Mouse (Mus musculus) left cerebral cortex, postnatal 14 days (tissue): ENCODE data around the gene Gng8. TPM values are rescaled to one million over a fixed set of nuclear protein-coding genes. Genes with fewer than 3 reads are reported as not detected.

ENCODE experiments used
- DNase-seq, 2 experiments: peaks; one replicate each; pipeline ENCODE4 v3.0.0; 2021 to 2022; ENCODE audit warnings: low spot score in 2 of 2, mixed read lengths in 1 of 2
- intact Hi-C: fragments of 180-260 bp; cut with DNase I; formaldehyde crosslinking; loops from one replicate; pipeline ENCODE4 v1.15.1; 2025
- long read RNA-seq, 2 experiments: library from polyadenylated mRNA; stranded (forward); transcript quantifications; one replicate each; pipeline ENCODE4 v2.0.0; 2021
- total RNA-seq, 2 experiments: library from RNA; stranded (reverse); gene quantifications; 2 replicates each; pipeline ENCODE4 v1.2.3; 2021

Gng8 gene
- 1 to 10 TPM; 1.2 to 1.5 TPM for total RNA-seq
- long read RNA-seq, experiment 1, partial matches to known transcripts, result 0 of 4 reads
- long read RNA-seq, experiment 1, other reads (novel, unspliced or antisense), result 0 of 4 reads
- long read RNA-seq, experiment 2, result 0 reads

DNA sequence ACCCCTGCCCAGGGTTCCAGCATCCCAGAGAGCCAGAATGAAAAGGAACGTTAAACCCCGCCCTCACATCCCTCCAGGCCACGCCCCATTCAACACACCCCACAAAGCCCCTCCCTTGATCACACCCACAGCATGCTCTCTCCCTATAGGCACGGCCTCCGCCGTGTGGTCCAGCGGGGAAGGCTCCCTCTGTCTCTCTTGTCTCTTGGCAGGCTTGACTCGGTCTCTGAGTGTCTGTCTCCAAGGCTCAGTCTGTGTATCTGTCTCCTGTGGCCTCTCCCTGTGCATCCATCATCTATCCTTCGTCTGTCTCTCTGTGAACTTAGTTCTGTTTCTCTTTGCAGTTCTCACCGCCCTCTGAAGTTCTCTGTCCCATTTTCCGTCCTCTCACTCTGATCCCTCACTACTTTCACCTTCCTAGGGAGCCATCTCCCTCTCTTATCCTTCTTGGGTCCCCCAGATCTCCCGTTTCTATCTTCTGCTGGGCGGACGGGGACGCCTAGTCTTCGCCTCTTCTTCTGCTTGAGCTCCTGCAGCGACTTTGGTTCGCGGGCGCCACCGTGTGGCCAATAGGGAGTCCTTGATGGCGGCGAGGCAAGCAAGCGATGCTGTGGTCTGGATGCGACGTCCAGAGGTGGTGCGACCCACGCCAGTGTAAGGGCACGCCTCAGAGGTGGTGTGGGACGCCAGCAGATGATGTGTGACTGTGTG lies at the start of gene Gng8:
Gene Gng8 (plus strand): TSS at position 146 of the 711 bp plus-strand sequence.
- intact Hi-C loops, result loop anchor here (2.0 kb wide), 1 partner anchor 17 kb away; the partner anchor contains the start of gene Dact3
- DNase-seq, result peak; percentile 84 to 89

DNA sequence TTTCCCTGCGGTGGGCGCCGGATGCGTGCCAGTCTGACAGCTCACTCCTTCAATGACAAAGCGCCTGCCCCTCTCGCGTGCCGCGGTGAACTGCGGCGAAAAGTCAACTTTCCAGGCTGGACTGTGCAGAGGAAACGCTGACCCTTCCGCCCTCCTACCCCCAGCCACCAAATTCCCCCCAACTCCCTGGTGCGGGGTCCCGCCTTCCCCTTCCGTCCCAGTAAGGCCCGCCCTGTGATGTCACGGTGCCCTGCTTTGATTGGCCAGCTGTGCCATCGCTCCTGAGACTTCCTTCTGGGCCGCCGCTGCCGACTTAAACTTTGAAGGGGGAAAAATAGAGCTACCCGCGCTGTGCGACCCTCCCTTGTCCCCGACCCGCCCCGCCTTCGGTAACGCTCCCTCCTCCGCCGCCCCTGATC lies 48.9 kb upstream of the Gng8 start, which contains the start of gene Prkd2:
Gene Prkd2 (plus strand): TSS at position 258 of the 419 bp plus-strand sequence.
- peak; percentile 80 to 89 for DNase-seq
- intact Hi-C loops, result no loop called here

DNA sequence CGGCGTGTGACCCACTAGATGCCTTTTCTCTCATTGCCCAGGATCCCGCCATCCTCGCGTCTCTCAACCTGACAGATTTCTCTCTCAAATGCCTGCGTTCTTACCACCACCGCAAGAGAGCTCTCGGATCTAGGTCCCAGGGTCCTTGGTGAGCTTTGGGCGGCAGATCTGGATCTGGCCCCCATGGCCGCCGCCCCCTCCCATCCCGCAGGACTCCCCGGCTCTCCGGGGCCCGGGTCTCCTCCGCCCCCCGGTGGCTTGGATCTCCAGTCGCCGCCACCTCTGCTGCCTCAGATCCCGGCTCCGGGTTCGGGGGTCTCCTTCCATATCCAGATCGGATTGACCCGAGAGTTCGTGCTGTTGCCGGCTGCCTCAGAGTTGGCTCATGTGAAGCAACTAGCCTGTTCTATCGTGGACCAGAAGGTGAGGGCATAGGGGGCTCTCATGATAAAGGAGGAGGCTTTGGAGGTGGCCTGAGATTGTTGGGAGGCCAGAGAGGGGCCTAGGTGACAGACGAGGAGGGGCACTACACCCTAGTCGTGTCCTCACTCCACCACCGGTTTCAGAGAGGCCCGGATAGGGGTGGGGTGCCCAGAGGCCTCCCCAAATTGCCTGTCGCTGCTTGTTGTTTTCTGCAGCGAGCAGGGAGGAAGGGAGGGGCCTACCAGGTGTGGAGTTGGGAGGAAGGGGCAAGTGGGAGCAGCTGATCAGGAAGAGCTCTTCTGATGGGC lies 48.0 kb upstream of the Gng8 start:
- intact Hi-C loops, result no loop called here
- no peak for DNase-seq

DNA sequence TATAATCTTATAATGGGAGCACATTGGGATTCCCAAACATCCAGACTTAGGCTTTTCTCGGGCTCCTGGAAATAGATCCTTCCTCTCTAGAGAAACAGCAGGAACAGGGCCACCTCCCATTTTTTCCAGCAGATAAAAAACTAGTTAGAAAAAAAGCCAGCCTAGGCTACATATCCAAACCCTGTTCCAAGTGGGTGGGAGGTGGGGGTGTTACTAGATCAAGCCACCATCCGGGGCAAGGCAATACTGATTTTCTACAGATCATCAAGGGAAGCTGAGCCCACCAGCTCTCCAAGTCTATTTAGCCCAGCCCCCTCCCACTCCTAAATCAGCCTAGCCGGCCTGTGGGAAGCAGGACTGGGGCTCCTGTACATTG lies 46.9 kb upstream of the Gng8 start:
- DNase-seq, result no peak
- intact Hi-C loops, result loop anchor here (5.0 kb wide), 1 partner anchor 32 kb away; no protein-coding TSS in a partner anchor

DNA sequence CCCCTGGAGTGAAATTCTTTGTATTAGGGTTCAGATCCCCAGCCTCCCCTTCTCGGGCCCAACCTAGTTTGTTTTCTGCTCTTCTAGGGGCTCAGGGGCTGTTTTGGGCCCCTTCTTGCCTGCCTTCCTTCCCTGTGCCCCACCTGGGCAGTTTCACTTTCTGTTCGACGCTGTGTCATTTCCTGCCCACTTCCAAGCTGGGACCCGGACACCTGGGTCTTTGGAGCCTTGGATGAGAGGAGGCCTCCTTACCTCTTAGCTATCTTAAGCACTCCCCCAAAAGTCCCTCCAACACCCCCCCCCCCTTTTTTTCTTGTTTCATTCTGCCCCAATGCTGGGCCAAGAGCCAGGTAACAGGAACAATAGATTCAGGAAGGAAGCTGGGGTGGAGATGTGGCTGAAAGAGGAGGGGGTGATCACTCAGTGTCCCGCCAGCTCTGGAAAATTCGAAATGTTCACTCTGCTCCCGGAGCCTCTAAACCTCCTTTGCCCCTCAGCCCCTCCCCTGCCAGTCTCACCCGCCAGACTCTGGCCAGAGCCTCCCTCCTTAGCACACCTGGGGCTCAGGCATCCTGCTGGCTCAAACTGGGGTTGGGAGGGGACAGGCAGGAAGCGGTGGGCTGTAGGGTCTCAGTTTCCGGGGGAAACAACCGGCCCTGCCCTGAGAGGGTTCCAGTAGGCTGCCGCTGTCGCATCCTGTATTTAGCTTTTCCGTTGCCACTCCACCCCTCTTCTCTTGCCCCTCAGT lies 46.3 kb upstream of the Gng8 start:
- intact Hi-C loops, result loop anchor here (5.0 kb wide), 1 partner anchor 33 kb away; no protein-coding TSS in a partner anchor
- no peak for DNase-seq

DNA sequence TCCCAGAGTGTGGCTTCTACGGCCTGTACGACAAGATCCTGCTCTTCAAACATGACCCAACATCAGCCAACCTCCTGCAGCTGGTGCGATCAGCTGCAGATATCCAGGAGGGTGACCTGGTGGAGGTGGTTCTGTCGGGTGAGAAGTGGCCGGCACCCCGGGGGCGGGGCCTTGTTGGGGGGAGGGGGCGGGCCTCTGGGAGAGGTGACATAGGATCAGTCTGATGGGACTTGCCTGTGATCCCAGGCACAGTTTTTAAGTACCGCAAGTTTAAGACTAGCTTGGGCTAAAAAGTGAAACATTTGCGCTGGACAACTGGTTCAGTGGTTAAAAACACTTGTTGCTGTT lies 45.8 kb upstream of the Gng8 start:
- intact Hi-C loops, result loop anchor here (5.0 kb wide), 1 partner anchor 33 kb away; no protein-coding TSS in a partner anchor
- no peak for DNase-seq

DNA sequence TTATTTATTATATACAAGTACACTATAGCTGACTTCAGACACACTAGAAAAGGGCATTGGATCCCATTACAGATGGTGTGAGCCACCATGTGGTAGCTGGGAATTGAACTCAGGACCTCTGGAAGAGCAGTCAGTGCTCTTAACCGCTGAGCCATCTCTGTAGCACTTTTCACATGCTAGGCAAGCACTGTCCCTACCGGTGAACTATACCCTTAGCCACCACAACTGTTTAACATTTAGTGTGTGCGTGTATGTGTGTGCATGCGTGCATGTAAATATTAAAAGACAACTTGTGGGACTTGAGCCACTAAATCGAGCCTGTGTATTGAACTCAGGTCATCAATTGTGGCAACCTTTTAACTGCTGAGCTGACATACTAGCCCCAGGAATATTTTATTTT lies 44.8 kb upstream of the Gng8 start:
- DNase-seq, result no peak
- intact Hi-C loops, result loop anchor here (5.0 kb wide), 1 partner anchor 34 kb away; no protein-coding TSS in a partner anchor

DNA sequence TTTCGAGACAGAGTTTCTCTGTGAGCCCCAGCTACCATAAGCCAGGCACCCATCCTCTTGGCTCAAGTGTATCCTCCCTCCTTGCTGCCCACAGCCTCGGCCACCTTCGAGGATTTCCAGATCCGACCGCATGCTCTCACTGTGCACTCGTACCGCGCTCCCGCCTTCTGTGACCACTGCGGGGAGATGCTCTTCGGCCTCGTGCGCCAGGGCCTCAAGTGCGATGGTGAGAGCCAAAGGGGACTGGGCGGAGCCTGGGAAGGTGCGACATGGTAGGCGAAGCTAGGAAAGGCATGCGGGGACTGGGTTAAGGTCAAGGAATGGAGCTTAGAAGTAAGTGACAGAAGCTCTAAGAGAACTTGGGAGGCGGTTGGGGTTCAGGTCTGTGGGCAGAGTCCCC lies 44.1 kb upstream of the Gng8 start:
- DNase-seq, result no peak
- intact Hi-C loops, result loop anchor here (5.0 kb wide), 1 partner anchor 35 kb away; no protein-coding TSS in a partner anchor

DNA sequence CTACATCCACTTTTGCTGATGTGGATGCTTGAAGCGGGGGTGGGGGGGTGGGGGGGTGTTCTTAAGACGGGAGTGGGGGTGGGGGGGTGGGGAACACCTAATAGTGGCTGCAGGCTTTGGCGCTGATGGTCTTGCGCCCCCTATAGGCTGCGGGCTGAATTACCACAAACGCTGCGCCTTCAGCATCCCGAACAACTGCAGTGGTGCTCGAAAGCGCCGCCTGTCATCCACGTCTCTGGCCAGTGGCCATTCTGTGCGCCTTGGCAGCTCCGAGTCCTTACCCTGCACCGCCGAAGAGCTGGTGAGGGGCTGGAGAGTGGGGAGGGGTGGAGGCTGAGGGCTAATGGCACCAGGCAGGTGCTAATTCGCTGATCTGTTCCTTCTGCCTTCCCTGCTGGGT lies 43.0 kb upstream of the Gng8 start:
- DNase-seq, result peak; percentile 79 to 82
- intact Hi-C loops, result loop anchor here (5.0 kb wide), 1 partner anchor 36 kb away; no protein-coding TSS in a partner anchor

DNA sequence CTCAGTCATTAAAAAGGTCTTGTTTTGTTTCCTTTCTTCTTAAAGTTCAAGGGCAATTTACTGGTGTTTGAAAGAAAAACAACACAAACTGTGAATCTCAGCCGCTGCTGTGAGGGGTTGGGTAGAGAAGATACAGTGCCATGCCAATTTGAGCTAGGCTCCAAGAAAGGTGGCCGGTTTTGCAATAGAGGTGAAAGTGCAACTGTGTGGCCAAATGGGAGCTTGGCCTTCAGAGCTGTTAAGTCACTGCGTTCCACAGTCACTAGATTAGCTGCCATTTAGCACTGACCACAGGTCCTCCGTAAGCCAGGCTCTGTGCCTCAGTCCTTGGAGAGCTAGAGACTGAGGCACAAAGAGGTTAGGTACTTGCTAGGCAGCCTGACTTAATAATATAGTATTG lies 40.0 kb upstream of the Gng8 start:
- intact Hi-C loops, result no loop called here
- DNase-seq, result no peak

DNA sequence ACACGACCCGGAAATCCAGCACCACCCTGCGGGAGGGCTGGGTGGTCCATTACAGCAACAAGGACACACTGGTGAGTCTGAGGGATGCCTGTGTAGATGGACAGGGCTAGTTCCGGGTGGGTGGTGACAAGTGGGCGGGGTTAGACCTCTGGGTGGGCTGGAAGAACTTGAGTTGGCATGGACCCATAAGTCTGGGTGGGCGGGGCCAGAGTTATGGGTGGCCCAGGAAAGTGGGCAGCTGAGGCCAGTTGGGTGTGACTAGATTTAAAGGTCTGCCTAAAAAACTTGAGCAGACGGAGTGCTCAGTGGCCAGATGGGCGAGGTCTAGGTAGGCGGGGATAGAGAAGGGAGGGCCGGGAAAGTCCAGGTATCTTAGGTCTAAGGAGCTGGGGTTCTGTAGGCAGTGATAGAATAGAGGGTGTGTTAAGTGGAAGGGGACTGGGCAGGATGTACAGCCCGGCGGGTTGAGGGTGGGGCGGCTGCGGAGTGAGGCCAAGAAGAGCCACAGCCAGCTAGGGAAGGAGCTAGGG lies 38.2 kb upstream of the Gng8 start:
- intact Hi-C loops, result no loop called here
- DNase-seq, result no peak

DNA sequence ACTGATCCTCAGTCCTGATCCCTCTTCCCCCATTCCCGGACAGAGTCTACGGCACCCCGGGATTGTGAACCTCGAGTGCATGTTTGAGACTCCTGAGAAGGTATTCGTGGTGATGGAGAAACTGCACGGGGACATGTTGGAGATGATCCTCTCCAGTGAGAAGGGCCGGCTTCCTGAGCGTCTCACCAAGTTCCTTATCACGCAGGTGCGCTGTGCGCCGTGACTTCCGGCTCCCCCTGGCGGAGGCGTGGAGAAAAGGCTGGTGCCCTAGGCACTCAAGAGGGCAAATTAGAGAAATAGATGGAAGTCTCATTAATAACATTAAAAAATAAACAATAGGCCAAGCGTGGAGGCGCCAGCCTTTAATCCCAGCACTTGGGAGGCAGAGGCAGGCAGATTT lies 33.2 kb upstream of the Gng8 start:
- intact Hi-C loops, result no loop called here
- no peak for DNase-seq

DNA sequence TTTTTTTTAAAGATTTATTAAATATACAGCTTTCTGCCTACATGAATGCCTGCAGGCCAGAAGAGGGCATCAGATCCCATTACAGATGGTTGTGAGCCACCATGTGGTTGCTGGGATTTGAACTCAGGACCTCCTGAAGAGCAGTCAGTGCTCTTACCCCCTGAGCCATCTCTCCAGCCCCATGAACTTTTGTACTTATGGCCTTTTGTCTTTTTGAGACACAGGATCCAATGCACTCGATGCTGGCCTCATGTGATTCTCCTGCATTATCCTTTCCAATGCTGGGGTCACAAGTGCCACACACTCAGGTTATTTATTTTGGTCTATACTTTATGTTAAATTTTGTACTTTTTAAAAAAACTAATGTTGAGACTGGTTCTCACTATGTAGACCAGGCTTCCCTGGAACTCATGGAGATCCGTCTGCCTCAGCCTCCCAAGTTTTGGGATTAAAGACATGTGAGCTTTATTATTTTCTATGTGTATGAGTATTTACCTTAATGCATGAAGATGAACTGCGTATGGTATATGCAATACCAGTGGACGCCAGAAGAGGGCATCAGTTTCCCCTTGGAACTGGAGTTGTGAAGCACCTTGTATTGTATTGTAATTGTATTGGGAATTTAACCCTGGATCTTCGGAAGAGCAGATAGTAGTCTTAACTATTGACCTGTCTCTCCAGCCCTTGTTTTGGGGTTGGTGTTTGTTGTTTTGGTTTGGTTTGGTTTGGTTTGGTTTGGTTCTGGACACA lies 31.5 kb upstream of the Gng8 start:
- intact Hi-C loops, result no loop called here
- DNase-seq, result peak in 1 of 2 experiments; percentile 73

DNA sequence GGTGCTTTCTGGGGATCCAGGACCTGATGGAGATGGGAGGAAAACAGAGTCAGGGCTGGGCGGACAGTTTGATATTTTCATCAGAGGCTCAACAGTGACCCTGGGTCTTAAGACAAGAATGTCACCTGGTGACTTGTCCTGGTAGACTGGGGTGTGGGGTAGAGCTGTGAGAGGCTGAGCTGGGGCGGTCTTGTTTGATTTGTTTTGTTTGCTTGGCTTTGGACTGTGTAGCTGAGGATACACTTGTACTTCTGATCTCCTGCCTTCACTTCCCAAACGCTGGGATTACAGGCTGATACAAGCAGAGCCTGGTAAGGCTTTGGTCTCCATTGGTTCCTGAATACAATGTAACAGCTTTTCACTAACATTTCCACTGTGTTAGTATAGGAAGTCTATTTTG lies 24.1 kb upstream of the Gng8 start:
- intact Hi-C loops, result no loop called here
- DNase-seq, result no peak

DNA sequence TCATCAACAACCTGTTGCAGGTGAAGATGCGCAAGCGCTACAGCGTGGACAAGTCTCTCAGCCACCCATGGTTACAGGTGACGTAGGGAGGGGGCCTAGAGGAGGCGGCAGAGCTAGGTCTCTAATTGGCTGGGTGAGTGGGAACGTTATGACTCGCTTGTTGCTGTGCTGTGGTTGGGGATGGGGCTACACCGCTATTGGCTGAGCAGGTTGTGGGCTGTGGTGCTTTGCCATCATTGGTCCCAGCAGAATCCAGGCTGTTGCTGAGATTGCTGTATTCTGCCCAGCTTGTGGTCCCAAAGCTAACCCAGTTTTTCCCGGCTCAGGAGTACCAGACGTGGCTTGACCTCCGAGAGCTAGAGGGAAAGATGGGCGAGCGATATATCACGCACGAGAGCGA lies 22.1 kb upstream of the Gng8 start:
- peak; percentile 92 to 98 for DNase-seq

DNA sequence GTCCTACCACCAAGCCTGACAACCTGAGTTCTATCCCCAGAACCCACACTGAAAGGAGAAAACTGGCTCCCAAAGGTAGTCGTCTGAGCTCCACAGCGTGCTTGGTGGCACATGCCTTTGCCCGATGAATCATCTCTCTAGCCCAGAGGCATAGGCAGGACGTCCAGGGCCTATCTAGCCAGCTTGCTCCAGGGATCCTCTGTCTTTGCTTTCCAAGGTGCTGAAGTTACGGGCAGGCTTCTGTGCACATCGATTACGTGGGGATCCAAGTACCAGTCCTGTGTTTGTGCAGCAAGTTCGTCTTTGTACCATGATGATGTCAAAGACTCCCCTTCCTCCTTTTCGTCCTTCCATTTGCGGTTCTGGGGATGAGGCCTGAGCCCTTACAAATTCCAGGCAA lies 20.0 kb upstream of the Gng8 start:
- DNase-seq, result no peak
- intact Hi-C loops, result no loop called here

More for the DNA sequence above, 22.1 kb upstream of the Gng8 start:
- intact Hi-C loops, result no loop called here

DNA sequence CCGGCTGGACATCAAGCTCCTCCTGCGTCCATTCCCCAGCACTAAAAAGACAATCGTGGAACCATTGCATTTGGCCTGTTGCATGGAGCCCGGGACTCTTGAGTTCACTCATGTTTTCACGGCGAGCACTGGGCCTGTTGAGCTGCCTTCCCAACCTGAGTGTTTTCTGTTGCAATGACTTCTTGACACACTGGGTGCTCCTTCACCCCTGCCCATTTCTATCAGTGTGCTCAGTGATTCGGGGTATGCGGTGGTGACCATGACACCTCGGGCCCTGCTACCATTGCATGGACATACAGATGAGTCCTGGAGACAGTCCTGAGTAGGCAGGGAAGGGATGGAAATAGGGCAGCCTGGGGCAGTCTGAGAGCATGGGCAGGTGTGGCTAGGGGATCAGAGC lies 19.1 kb upstream of the Gng8 start:
- no peak for DNase-seq
- intact Hi-C loops, result no loop called here

DNA sequence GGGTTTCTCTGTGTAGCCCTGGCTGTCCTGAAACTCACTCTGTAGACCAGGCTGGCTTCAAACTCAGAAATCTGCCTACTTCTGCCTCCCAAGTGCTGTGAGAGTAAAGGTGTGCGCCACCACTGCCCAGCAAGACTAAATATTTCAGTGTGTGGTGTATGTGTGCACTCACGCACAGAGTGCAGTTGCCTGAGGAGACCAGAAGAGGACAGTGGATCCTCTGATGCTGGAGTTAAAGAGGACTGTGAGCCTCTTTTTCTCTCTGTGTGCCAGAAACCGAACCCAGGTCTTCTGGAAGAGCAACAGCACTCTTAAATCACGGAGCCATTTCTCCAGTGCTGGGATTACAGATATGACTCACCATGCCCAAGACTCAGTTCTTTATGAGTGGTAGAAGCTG lies 18.2 kb upstream of the Gng8 start:
- intact Hi-C loops, result no loop called here
- no peak for DNase-seq

DNA sequence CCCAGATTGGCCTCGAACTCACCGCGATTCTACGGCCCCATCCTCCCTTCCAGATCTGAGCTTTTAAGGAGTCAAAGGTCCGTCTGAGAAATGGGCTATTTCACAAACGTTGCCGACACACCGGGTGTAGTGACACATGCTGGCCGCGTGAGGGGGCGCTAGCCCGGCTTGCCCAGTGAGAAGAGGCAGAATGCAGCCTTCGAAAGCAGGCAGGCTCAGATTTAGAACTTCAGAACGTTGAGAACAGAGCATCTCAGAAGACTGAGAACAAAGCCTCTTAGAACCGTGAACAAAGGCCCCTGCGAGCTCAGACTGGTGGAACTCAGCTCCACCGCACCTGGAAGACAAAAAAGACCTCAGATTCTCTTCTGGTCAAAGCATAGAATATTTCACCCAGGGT lies 17.4 kb upstream of the Gng8 start:
- peak; percentile 78 to 85 for DNase-seq
- intact Hi-C loops, result loop anchor here (2.0 kb wide), 1 partner anchor 17 kb away; the partner anchor contains the start of gene Gng8
